Mouse (Mus musculus): Measurements from ENCODE around the gene Mtx2. TPM values are rescaled to one million over a fixed set of nuclear protein-coding genes. Genes with fewer than 3 reads are reported as not detected.

The Mtx2 gene
- polyA plus RNA-seq, 1 experiment from 2014 or later: 117 TPM

- H3K27ac ChIP-seq (ENCODE audit: low read length): no peak overlapping the region
- no peaks in the 10 kb centered on the region for H3K9me3 ChIP-seq (ENCODE audit: control insufficient read depth, low read depth, low read length)
- no peaks in the 10 kb centered on the region for H3K36me3 ChIP-seq (ENCODE audit: control insufficient read depth, insufficient read depth, low read length)
- H3K9ac ChIP-seq (replicated peaks; ENCODE audit: low read depth, low read length): no peak overlapping the region
- WGBS: 25% methylated on average over 5 of the region's 5 CpGs
- H3K4me2 ChIP-seq (replicated peaks; ENCODE audit: low read depth, low read length): no peak overlapping the region
- 0 out of 2 replicates have a peak, but pooled peaks cover 2% of the 10 kb centered on the region for H3K4me1 ChIP-seq (ENCODE audit: control insufficient read depth, insufficient read depth, low read length)
- H3K4me3 ChIP-seq (ENCODE audit: low read depth, low read length): no peak overlapping the region
- H3K27me3 ChIP-seq (ENCODE audit: control insufficient read depth, insufficient read depth, low read length): no peaks in the 10 kb centered on the region
- no peak for ATAC-seq (ENCODE audit: insufficient number of reproducible peaks, insufficient read depth, low FRiP score, low read depth)
Observed at GRCm38 (mm10) chr2:74899973-74900372, 74.4 kb downstream of the Mtx2 start.

GRCm38 (mm10) chr2:74901764-74902295 is 76.2 kb downstream of the Mtx2 start:
- Histone ChIP-seq H3K36me3 (ENCODE audit: control insufficient read depth, insufficient read depth, low read length) (no peaks in the 10 kb centered on the region), H3K27ac (ENCODE audit: low read length) (no peak overlapping the region), H3K4me2 (replicated peaks; ENCODE audit: low read depth, low read length) (no peak overlapping the region), H3K4me3 (ENCODE audit: low read depth, low read length) (no peak overlapping the region), H3K4me1 (ENCODE audit: control insufficient read depth, insufficient read depth, low read length) (0 out of 2 replicates have a peak, but pooled peaks cover 2% of the 10 kb centered on the region), H3K9ac (replicated peaks; ENCODE audit: low read depth, low read length) (no peak overlapping the region), H3K27me3 (ENCODE audit: control insufficient read depth, insufficient read depth, low read length) (no peaks in the 10 kb centered on the region), H3K9me3 (ENCODE audit: control insufficient read depth, low read depth, low read length) (no peaks in the 10 kb centered on the region)
- WGBS: 37% methylated on average over 3 of the region's 3 CpGs
- no peak for ATAC-seq (ENCODE audit: insufficient number of reproducible peaks, insufficient read depth, low FRiP score, low read depth)

GRCm38 (mm10) chr2:74907368-74908291 is 82.0 kb downstream of the Mtx2 start:
- H3K4me2 ChIP-seq (replicated peaks; ENCODE audit: low read depth, low read length): no peak overlapping the region
- H3K4me1 ChIP-seq (ENCODE audit: control insufficient read depth, insufficient read depth, low read length): no peaks in the 10 kb centered on the region
- ATAC-seq (ENCODE audit: insufficient number of reproducible peaks, insufficient read depth, low FRiP score, low read depth): no peak
- H3K4me3 ChIP-seq (ENCODE audit: low read depth, low read length): no peak overlapping the region
- no peaks in the 10 kb centered on the region for H3K36me3 ChIP-seq (ENCODE audit: control insufficient read depth, insufficient read depth, low read length)
- no peaks in the 10 kb centered on the region for H3K27me3 ChIP-seq (ENCODE audit: control insufficient read depth, insufficient read depth, low read length)
- no peak overlapping the region for H3K27ac ChIP-seq (ENCODE audit: low read length)
- no peaks in the 10 kb centered on the region for H3K9me3 ChIP-seq (ENCODE audit: control insufficient read depth, low read depth, low read length)
- 60% methylated on average over 19 of the region's 19 CpGs for WGBS
- H3K9ac ChIP-seq (replicated peaks; ENCODE audit: low read depth, low read length): no peak overlapping the region

GRCm38 (mm10) chr2:74912031-74912430 is 86.4 kb downstream of the Mtx2 start:
- Histone ChIP-seq H3K9ac (replicated peaks; ENCODE audit: low read depth, low read length) (no peak overlapping the region), H3K4me3 (ENCODE audit: low read depth, low read length) (no peak overlapping the region), H3K4me1 (ENCODE audit: control insufficient read depth, insufficient read depth, low read length) (no peaks in the 10 kb centered on the region), H3K36me3 (ENCODE audit: control insufficient read depth, insufficient read depth, low read length) (no peaks in the 10 kb centered on the region), H3K27me3 (ENCODE audit: control insufficient read depth, insufficient read depth, low read length) (no peaks in the 10 kb centered on the region), H3K4me2 (replicated peaks; ENCODE audit: low read depth, low read length) (no peak overlapping the region), H3K9me3 (ENCODE audit: control insufficient read depth, low read depth, low read length) (no peaks in the 10 kb centered on the region), H3K27ac (ENCODE audit: low read length) (no peak overlapping the region)
- no peak for ATAC-seq (ENCODE audit: insufficient number of reproducible peaks, insufficient read depth, low FRiP score, low read depth)
- 32% methylated on average over 7 of the region's 7 CpGs for WGBS

- ATAC-seq (ENCODE audit: insufficient number of reproducible peaks, insufficient read depth, low FRiP score, low read depth): no peak
- H3K9ac ChIP-seq (replicated peaks; ENCODE audit: low read depth, low read length): no peak overlapping the region
- no peak overlapping the region for H3K27ac ChIP-seq (ENCODE audit: low read length)
- H3K4me3 ChIP-seq (ENCODE audit: low read depth, low read length): no peak overlapping the region
- H3K4me1 ChIP-seq (ENCODE audit: control insufficient read depth, insufficient read depth, low read length): no peaks in the 10 kb centered on the region
- 44% methylated on average over 9 of the region's 9 CpGs for WGBS
- no peak overlapping the region for H3K4me2 ChIP-seq (replicated peaks; ENCODE audit: low read depth, low read length)
- H3K36me3 ChIP-seq (ENCODE audit: control insufficient read depth, insufficient read depth, low read length): no peaks in the 10 kb centered on the region
- no peaks in the 10 kb centered on the region for H3K27me3 ChIP-seq (ENCODE audit: control insufficient read depth, insufficient read depth, low read length)
- no peaks in the 10 kb centered on the region for H3K9me3 ChIP-seq (ENCODE audit: control insufficient read depth, low read depth, low read length)
Observed at GRCm38 (mm10) chr2:74917880-74918537, 92.4 kb downstream of the Mtx2 start.

- Histone ChIP-seq H3K9ac (replicated peaks; ENCODE audit: low read depth, low read length) (no peak overlapping the region), H3K36me3 (ENCODE audit: control insufficient read depth, insufficient read depth, low read length) (no peaks in the 10 kb centered on the region), H3K27me3 (ENCODE audit: control insufficient read depth, insufficient read depth, low read length) (no peaks in the 10 kb centered on the region), H3K4me3 (ENCODE audit: low read depth, low read length) (no peak overlapping the region), H3K9me3 (ENCODE audit: control insufficient read depth, low read depth, low read length) (no peaks in the 10 kb centered on the region), H3K4me2 (replicated peaks; ENCODE audit: low read depth, low read length) (no peak overlapping the region), H3K4me1 (ENCODE audit: control insufficient read depth, insufficient read depth, low read length) (no peaks in the 10 kb centered on the region), H3K27ac (ENCODE audit: low read length) (no peak overlapping the region)
- 77% methylated on average over 22 of the region's 22 CpGs for WGBS
- no peak for ATAC-seq (ENCODE audit: insufficient number of reproducible peaks, insufficient read depth, low FRiP score, low read depth)
Observed at GRCm38 (mm10) chr2:74925968-74926814, 100.6 kb downstream of the Mtx2 start.

Data from stomach, embryonic 14.5 days (tissue).